Mouse (Mus musculus): ENCODE data around the gene Ppef2. TPM values are rescaled to one million over a fixed set of nuclear protein-coding genes. Genes with fewer than 3 reads are reported as not detected.

Gene Ppef2
- polyA plus RNA-seq, 1 experiment from 2014 or later, result 0.68 TPM

DNA sequence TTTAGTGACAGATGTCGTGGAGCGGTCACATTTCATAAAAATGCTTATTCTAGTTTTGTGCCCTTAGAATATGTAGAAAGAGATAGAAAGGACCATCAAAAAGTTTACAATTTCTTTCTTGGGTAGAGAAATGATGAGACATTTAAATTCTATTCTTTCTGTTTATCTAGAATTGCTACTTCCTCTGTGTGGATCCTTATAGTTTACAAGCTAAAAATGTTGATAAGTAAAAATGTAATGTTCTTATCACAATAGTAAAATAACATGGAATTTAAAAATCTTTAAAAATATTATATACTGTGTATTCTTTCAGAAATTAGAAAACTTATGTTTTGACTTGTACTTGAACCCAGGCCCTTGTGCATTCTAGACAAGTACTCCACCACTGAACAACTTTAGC, 11.2 kb downstream of the Ppef2 start:
- ATAC-seq, result no peak
- no peak overlapping the region for H3K9ac ChIP-seq (ENCODE audit: low read depth, low read length)
- H3K4me3 ChIP-seq (ENCODE audit: low read length), result no peak overlapping the region
- H3K27ac ChIP-seq (ENCODE audit: low read depth, low read length), result no peak overlapping the region
- H3K4me1 ChIP-seq (ENCODE audit: control insufficient read depth, insufficient read depth, low read depth, low read length), result no peaks in the 10 kb centered on the region
- H3K4me2 ChIP-seq (ENCODE audit: low read length), result no peak overlapping the region
- H3K36me3 ChIP-seq (ENCODE audit: control insufficient read depth, insufficient read depth, low read length), result no peaks in the 10 kb centered on the region
- no peaks in the 10 kb centered on the region for H3K9me3 ChIP-seq (ENCODE audit: control insufficient read depth, low read length)
- H3K27me3 ChIP-seq (replicated peaks; ENCODE audit: control insufficient read depth, insufficient read depth, low read length), result no peaks in the 10 kb centered on the region
- WGBS, result 93% methylated on average over 2 of the region's 2 CpGs

DNA sequence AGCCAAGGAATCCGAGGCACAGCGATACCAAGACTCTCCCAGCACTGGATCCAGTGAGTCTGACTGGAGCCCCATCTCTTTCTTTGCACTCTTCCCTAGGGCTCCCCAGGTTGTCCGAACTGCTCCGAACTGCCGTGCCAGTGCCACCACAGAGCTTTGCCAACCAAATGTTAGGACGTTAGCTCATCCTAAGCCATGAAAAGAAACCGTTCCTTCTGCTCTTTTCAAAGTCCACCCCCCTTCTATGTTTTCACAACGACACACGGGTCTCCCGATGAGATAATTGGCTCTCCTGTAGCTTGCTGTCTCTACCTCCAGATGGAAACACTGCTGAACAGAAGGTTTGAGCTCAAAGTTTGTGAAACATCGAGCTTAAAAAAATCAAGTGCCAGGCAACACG, 15.3 kb downstream of the Ppef2 start:
- 89% methylated on average over 12 of the region's 12 CpGs for WGBS

DNA sequence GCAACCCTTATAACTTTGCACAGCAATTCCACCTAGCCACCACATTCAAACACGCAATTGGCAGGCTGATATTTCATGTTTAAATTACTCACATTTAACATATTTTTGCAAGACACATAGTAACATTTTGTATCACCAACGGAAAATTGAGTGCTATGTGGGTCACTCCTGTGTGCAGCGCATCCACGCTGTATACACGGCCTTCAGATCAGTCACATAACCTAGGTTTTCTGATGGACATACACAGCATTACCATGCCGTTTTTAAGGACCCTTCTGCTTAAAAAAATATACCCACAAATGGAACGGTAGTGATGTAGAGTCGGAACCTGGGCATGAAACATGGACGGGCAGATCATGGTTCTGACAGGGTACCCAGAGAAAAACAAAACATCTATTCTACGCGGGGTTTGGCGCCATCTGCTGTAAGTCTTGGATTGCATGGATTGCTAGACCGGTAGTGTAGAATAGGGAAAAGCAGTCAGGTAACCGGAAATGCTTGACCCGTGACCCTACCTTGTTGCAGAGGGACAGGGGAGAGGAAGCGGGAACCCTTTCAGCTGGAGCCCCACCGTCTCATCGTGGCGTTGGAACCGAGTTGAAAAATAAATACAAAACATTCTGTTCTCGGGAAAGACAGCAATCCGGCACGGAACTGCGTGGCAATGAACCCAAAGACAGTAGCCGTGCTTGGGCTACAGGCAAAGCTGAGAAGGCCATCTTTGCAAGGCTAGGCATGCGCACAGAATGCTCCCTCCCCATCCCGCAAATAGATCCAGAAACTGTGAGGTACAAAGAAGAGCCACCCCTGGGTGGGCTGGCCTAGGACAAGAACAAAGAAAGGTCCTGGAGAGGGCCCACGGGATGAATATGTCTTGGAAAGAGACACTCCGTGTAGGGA, 16.5 kb downstream of the Ppef2 start:
- no peaks in the 10 kb centered on the region for H3K36me3 ChIP-seq (ENCODE audit: control insufficient read depth, insufficient read depth, low read length)
- H3K9ac ChIP-seq (ENCODE audit: low read depth, low read length), result no peak overlapping the region
- 42% methylated on average over 29 of the region's 29 CpGs for WGBS
- no peak overlapping the region for H3K4me3 ChIP-seq (ENCODE audit: low read length)
- no peaks in the 10 kb centered on the region for H3K4me1 ChIP-seq (ENCODE audit: control insufficient read depth, insufficient read depth, low read depth, low read length)
- no peaks in the 10 kb centered on the region for H3K9me3 ChIP-seq (ENCODE audit: control insufficient read depth, low read length)
- ATAC-seq, result peak; percentile 89
- H3K27ac ChIP-seq (ENCODE audit: low read depth, low read length), result no peak overlapping the region
- H3K4me2 ChIP-seq (ENCODE audit: low read length), result peak overlapping the region; percentile 36
- no peaks in the 10 kb centered on the region for H3K27me3 ChIP-seq (replicated peaks; ENCODE audit: control insufficient read depth, insufficient read depth, low read length)

More for the DNA sequence above, 15.3 kb downstream of the Ppef2 start:
- Histone ChIP-seq H3K4me1 (ENCODE audit: control insufficient read depth, insufficient read depth, low read depth, low read length) (no peaks in the 10 kb centered on the region), H3K9me3 (ENCODE audit: control insufficient read depth, low read length) (no peaks in the 10 kb centered on the region), H3K27ac (ENCODE audit: low read depth, low read length) (no peak overlapping the region), H3K36me3 (ENCODE audit: control insufficient read depth, insufficient read depth, low read length) (no peaks in the 10 kb centered on the region), H3K9ac (ENCODE audit: low read depth, low read length) (no peak overlapping the region), H3K4me2 (ENCODE audit: low read length) (no peak overlapping the region), H3K27me3 (replicated peaks; ENCODE audit: control insufficient read depth, insufficient read depth, low read length) (no peaks in the 10 kb centered on the region), H3K4me3 (ENCODE audit: low read length) (no peak overlapping the region)
- no peak for ATAC-seq

DNA sequence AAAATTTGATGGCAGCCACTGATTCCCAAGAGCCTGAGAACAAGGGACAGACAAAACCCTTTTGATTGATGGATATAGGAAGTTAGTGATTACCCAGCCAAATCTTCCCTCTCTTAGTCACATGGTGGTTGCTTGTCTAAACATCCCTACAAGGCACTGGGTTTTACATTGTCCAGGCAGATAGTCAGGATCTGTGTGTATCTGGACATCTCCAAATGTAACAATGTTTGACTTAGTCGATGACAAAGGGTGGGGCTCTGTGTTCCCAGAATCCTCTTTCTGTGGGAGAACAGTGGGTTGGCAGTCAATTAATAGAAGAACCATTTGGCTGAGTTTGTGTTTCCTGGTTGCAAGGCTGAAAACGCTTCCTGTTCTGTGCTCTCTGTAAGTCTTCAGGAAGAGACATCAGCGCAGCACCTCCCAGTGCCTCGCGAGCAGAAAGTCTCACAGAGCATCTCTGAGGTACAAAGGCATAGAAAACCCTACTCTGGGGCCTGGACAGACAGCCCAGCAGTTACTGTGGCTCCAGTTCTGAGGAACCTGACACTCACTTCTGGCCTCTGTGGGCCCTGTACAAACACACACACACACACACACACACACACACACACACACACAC, 21.0 kb downstream of the Ppef2 start:
- 73% methylated on average over 5 of the region's 5 CpGs for WGBS
- H3K27ac ChIP-seq (ENCODE audit: low read depth, low read length), result no peak overlapping the region
- no peaks in the 10 kb centered on the region for H3K9me3 ChIP-seq (ENCODE audit: control insufficient read depth, low read length)
- no peaks in the 10 kb centered on the region for H3K36me3 ChIP-seq (ENCODE audit: control insufficient read depth, insufficient read depth, low read length)
- no peak overlapping the region for H3K9ac ChIP-seq (ENCODE audit: low read depth, low read length)
- H3K4me1 ChIP-seq (ENCODE audit: control insufficient read depth, insufficient read depth, low read depth, low read length), result no peaks in the 10 kb centered on the region
- no peak for ATAC-seq
- no peaks in the 10 kb centered on the region for H3K27me3 ChIP-seq (replicated peaks; ENCODE audit: control insufficient read depth, insufficient read depth, low read length)
- H3K4me3 ChIP-seq (ENCODE audit: low read length), result no peak overlapping the region
- H3K4me2 ChIP-seq (ENCODE audit: low read length), result no peak overlapping the region

GRCm38 (mm10) chr5:92233366-92233765, 22.7 kb downstream of the Ppef2 start:
- H3K4me2 ChIP-seq (ENCODE audit: low read length), result no peak overlapping the region
- no peak overlapping the region for H3K27ac ChIP-seq (ENCODE audit: low read depth, low read length)
- WGBS, result 89% methylated on average over 4 of the region's 4 CpGs
- no peaks in the 10 kb centered on the region for H3K36me3 ChIP-seq (ENCODE audit: control insufficient read depth, insufficient read depth, low read length)
- no peaks in the 10 kb centered on the region for H3K4me1 ChIP-seq (ENCODE audit: control insufficient read depth, insufficient read depth, low read depth, low read length)
- no peak overlapping the region for H3K9ac ChIP-seq (ENCODE audit: low read depth, low read length)
- no peak overlapping the region for H3K4me3 ChIP-seq (ENCODE audit: low read length)
- no peaks in the 10 kb centered on the region for H3K27me3 ChIP-seq (replicated peaks; ENCODE audit: control insufficient read depth, insufficient read depth, low read length)
- ATAC-seq, result no peak
- no peaks in the 10 kb centered on the region for H3K9me3 ChIP-seq (ENCODE audit: control insufficient read depth, low read length)

DNA sequence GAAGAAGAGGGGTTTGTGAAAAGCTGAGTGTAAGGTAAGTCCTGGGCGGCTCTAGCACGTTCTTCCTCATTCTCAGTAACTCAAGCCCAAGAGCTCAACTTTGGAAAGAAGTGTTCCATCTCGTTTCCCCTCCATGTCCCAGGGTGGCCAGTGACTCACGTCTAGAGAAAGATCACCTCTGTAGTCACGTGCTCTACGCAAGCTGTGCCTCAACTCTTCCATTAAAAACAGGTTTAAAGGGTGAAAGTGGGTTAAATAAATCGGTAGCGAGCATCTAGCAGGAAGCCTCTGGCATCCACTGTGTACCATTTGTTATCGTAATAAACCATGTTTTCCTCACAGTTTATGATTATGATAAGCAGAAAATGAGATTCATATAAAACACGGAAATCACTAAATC, 24.2 kb downstream of the Ppef2 start:
- Histone ChIP-seq H3K36me3 (ENCODE audit: control insufficient read depth, insufficient read depth, low read length) (no peaks in the 10 kb centered on the region), H3K9me3 (ENCODE audit: control insufficient read depth, low read length) (no peaks in the 10 kb centered on the region), H3K27ac (ENCODE audit: low read depth, low read length) (no peak overlapping the region), H3K4me2 (ENCODE audit: low read length) (no peak overlapping the region), H3K9ac (ENCODE audit: low read depth, low read length) (no peak overlapping the region), H3K4me1 (ENCODE audit: control insufficient read depth, insufficient read depth, low read depth, low read length) (no peaks in the 10 kb centered on the region), H3K27me3 (replicated peaks; ENCODE audit: control insufficient read depth, insufficient read depth, low read length) (no peaks in the 10 kb centered on the region), H3K4me3 (ENCODE audit: low read length) (no peak overlapping the region)
- 80% methylated on average over 10 of the region's 10 CpGs for WGBS
- ATAC-seq, result no peak

DNA sequence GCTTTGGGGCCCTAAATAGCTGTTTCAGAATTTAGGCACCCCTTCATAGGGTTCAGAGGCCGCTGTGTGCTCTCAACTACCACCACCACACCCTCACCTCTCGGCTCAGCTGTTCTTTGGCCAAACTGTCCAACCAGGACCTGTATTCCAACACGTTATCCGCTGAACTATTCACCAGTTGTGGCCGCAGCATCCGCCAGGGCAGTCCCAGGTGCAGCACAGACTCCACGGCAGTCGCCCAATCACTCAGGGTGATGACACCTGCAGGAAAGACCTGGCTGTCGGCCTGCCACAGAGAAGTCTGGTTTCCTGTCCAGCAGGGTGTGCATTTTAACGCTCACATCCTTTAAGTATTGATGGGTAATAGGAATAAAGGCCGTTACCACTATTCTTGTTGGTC, 25.8 kb downstream of the Ppef2 start:
- no peaks in the 10 kb centered on the region for H3K36me3 ChIP-seq (ENCODE audit: control insufficient read depth, insufficient read depth, low read length)

DNA sequence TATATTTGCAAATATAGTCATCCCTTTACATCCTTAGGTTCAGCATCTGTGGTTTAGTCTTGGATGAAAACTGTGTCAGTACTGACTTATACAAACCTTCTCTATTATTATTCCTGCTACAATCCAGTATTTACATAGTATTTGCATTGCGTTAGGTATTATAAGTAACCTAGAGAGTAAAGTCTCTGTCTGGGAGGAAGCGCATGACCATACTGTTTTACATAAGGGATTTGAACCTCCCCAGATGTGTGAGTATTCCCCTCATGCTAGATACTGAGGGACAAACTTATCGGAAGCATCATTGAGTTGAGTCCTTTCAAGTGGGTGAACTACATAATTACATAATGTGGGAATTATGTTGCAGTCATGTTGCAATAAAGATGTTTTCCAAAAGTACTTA, 26.6 kb downstream of the Ppef2 start:
- H3K9ac ChIP-seq (ENCODE audit: low read depth, low read length), result no peak overlapping the region
- no peaks in the 10 kb centered on the region for H3K9me3 ChIP-seq (ENCODE audit: control insufficient read depth, low read length)
- no peak for ATAC-seq
- H3K4me3 ChIP-seq (ENCODE audit: low read length), result no peak overlapping the region
- H3K27ac ChIP-seq (ENCODE audit: low read depth, low read length), result no peak overlapping the region
- no peak overlapping the region for H3K4me2 ChIP-seq (ENCODE audit: low read length)
- no peaks in the 10 kb centered on the region for H3K36me3 ChIP-seq (ENCODE audit: control insufficient read depth, insufficient read depth, low read length)
- no peaks in the 10 kb centered on the region for H3K4me1 ChIP-seq (ENCODE audit: control insufficient read depth, insufficient read depth, low read depth, low read length)
- H3K27me3 ChIP-seq (replicated peaks; ENCODE audit: control insufficient read depth, insufficient read depth, low read length), result no peaks in the 10 kb centered on the region
- 89% methylated on average over 3 of the region's 3 CpGs for WGBS

More for the DNA sequence above, 25.8 kb downstream of the Ppef2 start:
- no peaks in the 10 kb centered on the region for H3K4me1 ChIP-seq (ENCODE audit: control insufficient read depth, insufficient read depth, low read depth, low read length)
- no peaks in the 10 kb centered on the region for H3K27me3 ChIP-seq (replicated peaks; ENCODE audit: control insufficient read depth, insufficient read depth, low read length)
- 87% methylated on average over 11 of the region's 11 CpGs for WGBS
- no peaks in the 10 kb centered on the region for H3K9me3 ChIP-seq (ENCODE audit: control insufficient read depth, low read length)
- H3K9ac ChIP-seq (ENCODE audit: low read depth, low read length), result no peak overlapping the region
- no peak overlapping the region for H3K27ac ChIP-seq (ENCODE audit: low read depth, low read length)
- ATAC-seq, result no peak
- no peak overlapping the region for H3K4me3 ChIP-seq (ENCODE audit: low read length)
- H3K4me2 ChIP-seq (ENCODE audit: low read length), result no peak overlapping the region

DNA sequence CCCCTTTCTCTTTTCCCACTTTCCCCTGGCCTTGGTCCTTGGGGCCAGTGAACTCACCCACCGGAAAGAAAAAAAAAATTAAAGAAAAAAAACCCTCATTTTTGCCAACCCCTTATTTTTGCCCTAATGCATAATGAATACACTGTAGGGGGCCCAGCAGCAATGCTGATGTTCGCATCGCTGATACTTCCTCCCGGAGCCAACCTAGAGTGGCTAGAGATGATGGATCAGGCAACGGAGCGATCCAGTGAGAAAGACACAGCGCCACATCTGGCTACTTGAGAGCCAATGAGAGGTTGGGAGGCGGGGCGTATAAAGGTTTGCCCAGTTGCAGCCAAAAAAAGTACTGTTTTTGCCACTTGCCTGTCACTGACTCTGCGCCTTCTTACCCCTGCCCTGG, 27.3 kb downstream of the Ppef2 start:
- no peak overlapping the region for H3K4me3 ChIP-seq (ENCODE audit: low read length)
- no peak for ATAC-seq
- H3K9me3 ChIP-seq (ENCODE audit: control insufficient read depth, low read length), result no peaks in the 10 kb centered on the region
- H3K4me1 ChIP-seq (ENCODE audit: control insufficient read depth, insufficient read depth, low read depth, low read length), result no peaks in the 10 kb centered on the region
- no peak overlapping the region for H3K27ac ChIP-seq (ENCODE audit: low read depth, low read length)
- H3K36me3 ChIP-seq (ENCODE audit: control insufficient read depth, insufficient read depth, low read length), result no peaks in the 10 kb centered on the region
- WGBS, result 28% methylated on average over 10 of the region's 10 CpGs
- H3K9ac ChIP-seq (ENCODE audit: low read depth, low read length), result no peak overlapping the region
- peak overlapping the region; percentile 4; the same call in 1 of the 2 replicates for H3K4me2 ChIP-seq (ENCODE audit: low read length)
- no peaks in the 10 kb centered on the region for H3K27me3 ChIP-seq (replicated peaks; ENCODE audit: control insufficient read depth, insufficient read depth, low read length)
